Mouse (Mus musculus) gastrocnemius, postnatal 25 days (tissue): Measurements from ENCODE around the gene Gripap1. TPM values are rescaled to one million over a fixed set of nuclear protein-coding genes. Genes with fewer than 3 reads are reported as not detected.

Experiments
- DNase-seq: peaks from one replicate; pipeline ENCODE4 v3.0.0; 2022
- microRNA-seq, 2 experiments: library from miRNA; unstranded; fragments of <30 nt; microRNA quantifications; one replicate each; pipeline ENCODE4 v1.2.0; 2021; ENCODE audit warnings: borderline replicate concordance in 2 of 2
- total RNA-seq, 2 experiments: library from RNA; stranded (reverse); gene quantifications; 1 replicate in 1 of 2; 2 replicates in 1 of 2; pipeline ENCODE4 v1.2.3; 2021

The Gripap1 gene
- total RNA-seq, 2 experiments from 2014 or later = 17.5 to 21.2 TPM

- no peak for DNase-seq
These were observed 77.6 kb downstream of the Gripap1 start for GRCm38 (mm10) chrX:7867141-7867540.

- DNase-seq = no peak
These were observed 78.9 kb downstream of the Gripap1 start for GRCm38 (mm10) chrX:7868506-7868905.

GRCm38 (mm10) chrX:7869826-7870225, 80.3 kb downstream of the Gripap1 start:
- DNase-seq = no peak

Small RNAs within 50 kb of the gene (microRNA-seq; reads per million reads assigned to microRNA genes)
- 17.5 to 33.9 reads per million in 2 experiments for gene Mir1198

Other genes with a start within 250 kb of the Gripap1 start
- gene Foxp3, start 216.1 kb upstream of the Gripap1 start, total RNA-seq = under 1 TPM in 1 of 2 experiments, not detected in 1; 0.08 TPM
- 1 to 10 TPM; 2.0 to 3.1 TPM for gene Ppp1r3f, start 215.5 kb upstream of the Gripap1 start, total RNA-seq
- 10 to 100 TPM; 10.7 to 11.9 TPM for gene Ccdc22, start 184.2 kb upstream of the Gripap1 start, total RNA-seq
- not detected for gene Cacna1f, start 182.7 kb upstream of the Gripap1 start, total RNA-seq
- 1 to 10 TPM; 1.0 to 1.6 TPM for gene Syp, start 151.3 kb upstream of the Gripap1 start, total RNA-seq
- 10 to 100 TPM; 15.4 to 16.4 TPM for gene Prickle3, start 132.5 kb upstream of the Gripap1 start, total RNA-seq
- 10 to 100 TPM; 25.4 to 27.2 TPM for gene Plp2, start 118.4 kb upstream of the Gripap1 start, total RNA-seq
- 10 to 100 TPM; 16.5 to 21.5 TPM for gene Magix, start 108.5 kb upstream of the Gripap1 start, total RNA-seq
- gene Gpkow, start 92.6 kb upstream of the Gripap1 start, total RNA-seq = 10 to 100 TPM; 11.3 to 14.6 TPM
- 10 to 100 TPM; 21.8 to 27.6 TPM for gene Wdr45, start 75.4 kb upstream of the Gripap1 start, total RNA-seq
- gene Gm45208, start 67.5 kb upstream of the Gripap1 start, total RNA-seq = not detected
- 1 to 10 TPM; 4.7 to 7.3 TPM for gene Praf2, start 61.3 kb upstream of the Gripap1 start, total RNA-seq
- gene Ccdc120, start 38.9 kb upstream of the Gripap1 start, total RNA-seq = under 1 TPM; 0.16 to 0.56 TPM
- 1 to 10 TPM; 6.1 to 8.2 TPM for gene Tfe3, start 27.2 kb upstream of the Gripap1 start, total RNA-seq
- under 1 TPM; 0.18 to 0.43 TPM for gene Kcnd1, start 32.5 kb downstream of the Gripap1 start, total RNA-seq
- 10 to 100 TPM; 14.8 to 18.2 TPM for gene Otud5, start 51.6 kb downstream of the Gripap1 start, total RNA-seq
- 1 to 10 TPM; 1.5 TPM for gene Pim2, start 88.5 kb downstream of the Gripap1 start, total RNA-seq
- gene Slc35a2, start 94.3 kb downstream of the Gripap1 start, total RNA-seq = 1 to 10 TPM; 7.6 to 8.1 TPM
- gene Pqbp1, start 109.5 kb downstream of the Gripap1 start, total RNA-seq = 10 to 100 TPM; 19.5 to 23.1 TPM
- 10 to 100 TPM; 37.8 to 38.5 TPM for gene Timm17b, start 109.6 kb downstream of the Gripap1 start, total RNA-seq
- not detected for gene Gm10491, start 118.1 kb downstream of the Gripap1 start, total RNA-seq
- gene Gm10490, start 119.8 kb downstream of the Gripap1 start, total RNA-seq = not detected
- not detected for gene Pcsk1n, start 130.1 kb downstream of the Gripap1 start, total RNA-seq
- gene Eras, start 138.8 kb downstream of the Gripap1 start, total RNA-seq = not detected
- gene Hdac6, start 158.1 kb downstream of the Gripap1 start, total RNA-seq = 1 to 10 TPM; 3.9 to 5.0 TPM
- gene Gata1, start 188.3 kb downstream of the Gripap1 start, total RNA-seq = not detected
- not detected for gene Glod5, start 228.7 kb downstream of the Gripap1 start, total RNA-seq